Mouse (Mus musculus) liver, adult 2 months (tissue): ENCODE results near the gene Mttp.

Experiments used
- CTCF ChIP-seq: fragments of 200-500 bp; IDR thresholded peaks from 2 replicates; pipeline ENCODE4 v1.5.1; 2011; ENCODE audit warnings: low read depth, low read length, control low read depth
- POLR2A ChIP-seq: fragments of 200-500 bp; IDR thresholded peaks from 2 replicates; pipeline ENCODE4 v1.6.1; 2011; ENCODE audit warnings: low read length, control low read depth; ENCODE audit not compliant: insufficient read depth; ENCODE audit errors: extremely low read depth

DNA sequence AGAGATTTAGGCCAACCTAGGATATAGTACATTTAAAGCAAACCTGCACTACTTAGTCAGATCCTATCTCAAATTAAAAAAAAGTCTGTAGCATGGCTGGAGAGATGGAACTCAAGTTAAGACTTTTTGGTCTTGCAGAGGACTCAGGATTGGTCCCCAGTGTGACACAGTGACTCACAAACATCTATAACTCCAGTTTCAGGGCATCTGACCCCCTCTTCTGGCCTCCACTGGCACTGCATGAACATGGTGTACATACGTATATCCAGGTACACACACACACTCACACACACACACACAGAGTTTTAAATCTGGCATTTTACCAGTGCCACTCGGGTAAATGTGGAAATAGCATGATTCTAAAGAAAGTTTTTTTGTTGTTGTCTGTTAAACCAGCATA lies 4.0 kb upstream of the Mttp start:
- TF ChIP-seq CTCF = no peak
- no peak for TF ChIP-seq POLR2A
